Mouse (Mus musculus) neural tube, embryonic 14.5 days (tissue): ENCODE data around the gene Nup85. TPM values are rescaled to one million over a fixed set of nuclear protein-coding genes. Genes with fewer than 3 reads are reported as not detected.

ENCODE experiments used
- ATAC-seq: fragments of 200-750 bp; cut with Nextera tagmentation; 2 replicates; pipeline ENCODE4 v1.8.0; 2017; ENCODE audit warnings: low read depth, mild to moderate bottlenecking, moderate TSS enrichment, moderate library complexity
- H3K27ac ChIP-seq: fragments of 300-500 bp; sonication (generic); 2 replicates; pipeline ENCODE4 v1.5.1; 2014; ENCODE audit warnings: low read depth, mild to moderate bottlenecking, control low read depth, low read length, moderate library complexity, mixed read lengths
- H3K27me3 ChIP-seq: fragments of 300-500 bp; sonication (generic); 2 replicates; pipeline ENCODE4 v1.6.1; 2014; ENCODE audit warnings: low read length; ENCODE audit not compliant: control insufficient read depth, insufficient read depth
- H3K36me3 ChIP-seq: fragments of 300-500 bp; sonication (generic); 2 replicates; pipeline ENCODE4 v1.6.1; 2014; ENCODE audit warnings: low read length, mixed read lengths; ENCODE audit not compliant: control insufficient read depth, insufficient read depth
- H3K4me1 ChIP-seq: fragments of 300-500 bp; sonication (generic); 2 replicates; pipeline ENCODE4 v1.6.1; 2014; ENCODE audit warnings: low read length; ENCODE audit not compliant: control insufficient read depth, insufficient read depth
- H3K4me2 ChIP-seq: fragments of 300-500 bp; sonication (generic); 2 replicates; pipeline ENCODE4 v1.6.1; 2014; ENCODE audit warnings: mild to moderate bottlenecking, low read depth, low read length, control low read depth
- H3K4me3 ChIP-seq: fragments of 300-500 bp; sonication (generic); 2 replicates; pipeline ENCODE4 v1.5.1; 2014; ENCODE audit warnings: low read depth, low read length, control low read depth, mixed read lengths
- H3K9ac ChIP-seq: fragments of 300-500 bp; sonication (generic); replicated peaks from 2 replicates; pipeline ENCODE4 v1.6.1; 2014; ENCODE audit warnings: low read depth, mild to moderate bottlenecking, control low read depth, low read length, mixed read lengths
- H3K9me3 ChIP-seq: fragments of 300-500 bp; sonication (generic); 2 replicates; pipeline ENCODE4 v1.6.1; 2016; ENCODE audit warnings: low read length; ENCODE audit not compliant: control insufficient read depth
- WGBS: fragments of 180-500 bp; shearing (Covaris S2); extraction: QIAGEN DNeasy Blood & Tissue Kit; methylation state at CpG from one replicate; pipeline ENCODE4 v1.1.7; 2014; 5-methylcytosine and 5-hydroxymethylcytosine counted together
- polyA plus RNA-seq: library from polyadenylated mRNA; unstranded; fragments of >200 nt; fragmentation: Nextera tagmentation; extraction: Ambion mirVana; gene quantifications from 2 replicates; pipeline ENCODE4 v1.2.1, GENCODE M21; 2014

Gene Nup85
- polyA plus RNA-seq, 1 experiment from 2014 or later = 98.2 TPM

GRCm38 (mm10) chr11:115590526-115591075 lies 26.4 kb downstream of the Nup85 start:
- ATAC-seq = no peak
- Histone ChIP-seq H3K9ac (no peak overlapping the region), H3K4me1 (no peaks in the 10 kb centered on the region), H3K27me3 (no peaks in the 10 kb centered on the region), H3K27ac (no peak overlapping the region), H3K4me2 (no peak overlapping the region), H3K4me3 (no peak overlapping the region), H3K36me3 (peaks cover 83% of the 10 kb centered on the region), H3K9me3 (no peaks in the 10 kb centered on the region)
- WGBS = 91% methylated on average over 2 of the region's 2 CpGs

- no peak overlapping the region for H3K9ac ChIP-seq
- no peak overlapping the region for H3K27ac ChIP-seq
- 97% methylated on average over 3 of the region's 3 CpGs for WGBS
- peaks cover 45% of the 10 kb centered on the region for H3K36me3 ChIP-seq
- no peak overlapping the region for H3K4me3 ChIP-seq
- no peaks in the 10 kb centered on the region for H3K27me3 ChIP-seq
- ATAC-seq = no peak
- no peak overlapping the region for H3K4me2 ChIP-seq
- H3K4me1 ChIP-seq = no peaks in the 10 kb centered on the region
- no peaks in the 10 kb centered on the region for H3K9me3 ChIP-seq
These were observed 31.0 kb downstream of the Nup85 start for GRCm38 (mm10) chr11:115595209-115595608.

- no peak overlapping the region for H3K9ac ChIP-seq
- H3K36me3 ChIP-seq = peaks cover 19% of the 10 kb centered on the region
- H3K4me1 ChIP-seq = peaks cover 14% of the 10 kb centered on the region
- no peak for ATAC-seq
- H3K4me2 ChIP-seq = no peak overlapping the region
- no peaks in the 10 kb centered on the region for H3K9me3 ChIP-seq
- no peak overlapping the region for H3K4me3 ChIP-seq
- 86% methylated on average over 4 of the region's 4 CpGs for WGBS
- no peaks in the 10 kb centered on the region for H3K27me3 ChIP-seq
- no peak overlapping the region for H3K27ac ChIP-seq
These were observed 34.1 kb downstream of the Nup85 start for GRCm38 (mm10) chr11:115598309-115598708.

- Histone ChIP-seq H3K27ac (no peak overlapping the region), H3K36me3 (peaks cover 7% of the 10 kb centered on the region; the same call in 1 of the 2 replicates), H3K9ac (no peak overlapping the region), H3K27me3 (no peaks in the 10 kb centered on the region), H3K4me3 (no peak overlapping the region), H3K9me3 (no peaks in the 10 kb centered on the region), H3K4me1 (peaks cover 16% of the 10 kb centered on the region), H3K4me2 (no peak overlapping the region)
- no peak for ATAC-seq
- WGBS = 96% methylated on average over 7 of the region's 7 CpGs
These were observed 35.5 kb downstream of the Nup85 start for GRCm38 (mm10) chr11:115599722-115600121.

DNA sequence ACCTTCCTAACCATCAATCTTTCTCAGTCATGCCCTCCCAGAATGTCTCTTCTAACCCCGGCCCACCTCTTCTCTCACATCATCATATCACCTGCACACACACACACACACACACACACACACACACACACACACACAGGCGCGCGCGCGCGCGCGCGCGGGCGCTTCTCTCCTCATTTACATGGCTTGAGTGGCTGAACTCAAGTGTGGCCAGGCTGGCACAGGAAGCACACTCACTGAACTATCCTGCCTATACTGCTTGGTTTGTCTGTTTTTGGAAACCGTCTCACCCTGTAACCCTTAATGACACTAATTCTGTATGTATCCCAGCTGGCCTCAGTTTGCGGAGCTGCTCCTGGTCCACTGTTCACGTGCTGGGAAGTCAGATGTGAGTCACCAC lies 36.5 kb downstream of the Nup85 start:
- Histone ChIP-seq H3K4me3 (no peak overlapping the region), H3K4me1 (peaks cover 22% of the 10 kb centered on the region), H3K9ac (no peak overlapping the region), H3K36me3 (peaks cover 6% of the 10 kb centered on the region), H3K27me3 (no peaks in the 10 kb centered on the region), H3K27ac (no peak overlapping the region), H3K4me2 (no peak overlapping the region), H3K9me3 (no peaks in the 10 kb centered on the region)
- 90% methylated on average over 15 of the region's 15 CpGs for WGBS
- no peak for ATAC-seq

DNA sequence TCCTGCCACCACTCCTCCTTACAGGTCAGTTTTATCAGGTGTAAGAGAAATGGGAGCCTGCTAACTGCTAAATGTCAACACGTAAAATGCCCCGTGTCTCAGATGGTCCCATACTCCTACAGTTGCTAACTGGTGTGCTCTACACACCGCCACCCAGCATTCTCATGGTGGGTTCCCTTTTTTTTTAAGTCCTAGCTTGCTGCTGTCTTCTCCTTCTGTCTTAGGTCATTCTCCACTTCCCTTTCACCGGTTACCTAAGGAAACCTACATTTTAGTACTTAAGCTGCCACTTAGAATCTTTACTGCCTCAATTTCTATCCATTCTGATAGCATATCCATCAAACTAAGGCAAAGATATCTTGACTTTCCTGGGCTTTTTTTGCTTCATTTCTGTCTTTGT lies 36.9 kb downstream of the Nup85 start:
- WGBS = 93% methylated on average over 4 of the region's 4 CpGs
- Histone ChIP-seq H3K9me3 (no peaks in the 10 kb centered on the region), H3K9ac (no peak overlapping the region), H3K4me2 (no peak overlapping the region), H3K36me3 (peaks cover 9% of the 10 kb centered on the region), H3K27me3 (no peaks in the 10 kb centered on the region), H3K4me1 (peaks cover 22% of the 10 kb centered on the region), H3K27ac (no peak overlapping the region), H3K4me3 (no peak overlapping the region)
- no peak for ATAC-seq

DNA sequence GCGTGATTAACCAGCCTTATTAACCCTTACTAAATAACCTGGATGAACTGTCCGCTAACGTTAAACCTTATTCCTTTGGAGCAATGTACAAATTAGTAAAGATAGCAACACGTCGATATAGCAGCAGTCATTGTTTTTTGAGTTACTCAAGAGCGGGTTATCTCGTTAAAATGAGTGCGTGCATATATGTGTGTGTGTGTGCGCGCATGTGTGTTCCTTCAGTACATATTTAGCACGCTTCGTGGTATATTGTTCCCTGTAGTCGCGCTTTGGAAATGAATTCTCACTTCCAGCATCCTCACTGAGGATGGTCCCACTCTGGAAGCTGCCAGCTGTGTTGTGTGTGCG lies 38.9 kb downstream of the Nup85 start:
- Histone ChIP-seq H3K27me3 (no peaks in the 10 kb centered on the region), H3K4me3 (peak overlapping the region; percentile 98), H3K27ac (peak overlapping the region; percentile 90), H3K9me3 (no peaks in the 10 kb centered on the region), H3K4me2 (peak overlapping the region; percentile 94), H3K4me1 (peaks cover 22% of the 10 kb centered on the region), H3K36me3 (peaks cover 21% of the 10 kb centered on the region), H3K9ac (peak overlapping the region; percentile 91)
- WGBS = 5% methylated on average over 15 of the region's 15 CpGs
- no peak for ATAC-seq

GRCm38 (mm10) chr11:115603476-115604303 lies 39.5 kb downstream of the Nup85 start, which contains the start of the genes Mrps7 and Gga3:
TSS of gene Mrps7 (plus strand) at chr11:115603925.
TSS of gene Gga3 (minus strand) at chr11:115604051.
- Histone ChIP-seq H3K4me2 (peak within 1 kb of the TSS; percentile 94), H3K4me1 (peaks cover 22% of the 10 kb centered on the region), H3K9ac (peak within 1 kb of the TSS; percentile 91), H3K27me3 (no peaks in the 10 kb centered on the region), H3K4me3 (peak within 1 kb of the TSS; percentile 98), H3K36me3 (peaks cover 27% of the 10 kb centered on the region), H3K9me3 (no peaks in the 10 kb centered on the region), H3K27ac (peak within 1 kb of the TSS; percentile 90)
- ATAC-seq = peak; percentile 97
- under 1% methylated on average over 73 of the region's 93 CpGs for WGBS

- peak overlapping the region; percentile 94 for H3K4me2 ChIP-seq
- no peaks in the 10 kb centered on the region for H3K9me3 ChIP-seq
- peaks cover 22% of the 10 kb centered on the region for H3K4me1 ChIP-seq
- H3K4me3 ChIP-seq = peak overlapping the region; percentile 98
- H3K36me3 ChIP-seq = peaks cover 29% of the 10 kb centered on the region
- peak overlapping the region; percentile 90 for H3K27ac ChIP-seq
- H3K9ac ChIP-seq = peak overlapping the region; percentile 91
- 0% methylated on average over 26 of the region's 26 CpGs for WGBS
- peak; percentile 48 for ATAC-seq
- H3K27me3 ChIP-seq = no peaks in the 10 kb centered on the region
These were observed 40.1 kb downstream of the Nup85 start for GRCm38 (mm10) chr11:115604304-115604696.
